Mouse (Mus musculus): ENCODE data around the gene Hoxd13.

DNA sequence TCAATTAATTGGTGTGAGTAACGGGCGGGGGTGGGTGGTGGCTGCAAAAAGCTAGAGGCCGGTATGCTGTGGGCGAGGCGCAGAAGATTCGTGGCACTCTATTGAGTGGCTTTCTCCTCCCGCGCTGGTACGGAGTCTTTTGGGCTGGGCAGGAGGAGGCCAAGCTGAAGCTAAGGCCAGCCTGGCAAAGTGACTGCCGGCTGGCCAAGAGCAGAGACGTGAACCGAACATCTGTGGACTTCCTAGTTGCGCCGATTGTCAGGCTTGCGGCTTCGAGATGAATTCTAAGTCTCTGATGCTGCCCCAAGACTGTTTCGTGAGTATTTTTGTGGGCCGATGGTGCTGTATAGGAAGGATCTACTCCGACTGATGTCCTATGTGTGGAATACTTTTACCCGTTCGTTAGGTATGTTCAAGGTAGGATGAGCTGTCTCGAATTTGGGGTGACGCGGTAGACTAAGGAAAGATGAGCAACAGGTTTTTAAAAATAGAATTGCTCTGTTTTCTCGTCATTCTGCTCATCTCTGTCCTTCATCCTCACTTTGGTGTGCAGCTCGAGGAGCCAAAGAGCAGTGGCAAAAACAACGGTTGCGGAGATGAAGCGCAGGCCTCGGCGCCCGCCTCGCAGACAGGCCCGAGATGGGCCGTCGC, 794 bp upstream of the Hoxd13 start:
- TF ChIP-seq CTCF (IDR thresholded peaks at IDR 0.05; ENCODE audit: borderline replicate concordance, control insufficient read depth, extremely low read depth, insufficient read depth, low read length, poor library complexity): no peak
- no peak for TF ChIP-seq POLR2A (IDR thresholded peaks at IDR 0.05; ENCODE audit: control insufficient read depth, extremely low read depth, insufficient read depth, low read length, poor library complexity)
